Mouse (Mus musculus) small intestine, adult 2 months (tissue): ENCODE results near the gene Rsph14. TPM values are rescaled to one million over a fixed set of nuclear protein-coding genes. Genes with fewer than 3 reads are reported as not detected.

Experiments used
- H3K27ac ChIP-seq: fragments of 200-500 bp; 2 replicates; pipeline ENCODE4 v1.5.1; 2012; ENCODE audit warnings: low read depth, low read length, control low read depth, inconsistent platforms; ENCODE audit not compliant: insufficient read depth
- H3K27me3 ChIP-seq: fragments of 200-500 bp; 2 replicates; pipeline ENCODE4 v1.6.1; 2012; ENCODE audit warnings: mild to moderate bottlenecking, moderate library complexity, low read length, inconsistent platforms; ENCODE audit not compliant: control insufficient read depth, insufficient read depth
- H3K36me3 ChIP-seq: fragments of 200-500 bp; 2 replicates; pipeline ENCODE4 v1.6.1; 2012; ENCODE audit warnings: mild to moderate bottlenecking, low read length, control low read depth, inconsistent platforms; ENCODE audit not compliant: control insufficient read depth, insufficient read depth
- H3K4me1 ChIP-seq: fragments of 200-500 bp; 2 replicates; pipeline ENCODE4 v1.6.1; 2012; ENCODE audit warnings: low read length, inconsistent platforms, mixed read lengths; ENCODE audit not compliant: control insufficient read depth, insufficient read depth, insufficient read length
- H3K4me3 ChIP-seq: fragments of 200-500 bp; 2 replicates; pipeline ENCODE4 v1.5.1; 2012; ENCODE audit warnings: low read depth, mild to moderate bottlenecking, control low read depth, inconsistent platforms, low read length, moderate library complexity
- CTCF ChIP-seq: fragments of 200-500 bp; IDR thresholded peaks from 2 replicates; pipeline ENCODE4 v1.5.1; 2012; ENCODE audit warnings: low read depth, mild to moderate bottlenecking, control low read depth, inconsistent platforms, low read length, moderate library complexity, mixed read lengths; ENCODE audit not compliant: insufficient replicate concordance, insufficient read length; ENCODE audit errors: extremely low read depth
- POLR2A ChIP-seq: fragments of 200-500 bp; IDR thresholded peaks from 2 replicates; pipeline ENCODE4 v1.6.1; 2012; ENCODE audit warnings: low read depth, mild to moderate bottlenecking, control low read depth, inconsistent platforms, low read length, moderate library complexity
- WGBS: fragments of 180-500 bp; shearing (Covaris S2); methylation state at CpG from one replicate; pipeline ENCODE4 v1.1.7; 2018; 5-methylcytosine and 5-hydroxymethylcytosine counted together
- polyA plus RNA-seq: library from polyadenylated mRNA; depleted of rRNA; stranded (reverse); fragments of >200 nt; gene quantifications from 2 replicates; pipeline ENCODE4 v1.2.3, GENCODE M21; 2012

Rsph14 gene
- polyA plus RNA-seq, 1 experiment: not detected

- Histone ChIP-seq H3K4me1 (no peaks in the 10 kb centered on the region), H3K36me3 (no peaks in the 10 kb centered on the region), H3K27me3 (no peaks in the 10 kb centered on the region), H3K27ac (no peak overlapping the region), H3K4me3 (no peak overlapping the region)
- TF ChIP-seq POLR2A (no peak), CTCF (no peak)
- WGBS: 43% methylated on average over 7 of the region's 7 CpGs
Measured at GRCm38 (mm10) chr10:74975626-74976025, 56.8 kb downstream of the Rsph14 start.

- Histone ChIP-seq H3K27me3 (no peaks in the 10 kb centered on the region), H3K36me3 (no peaks in the 10 kb centered on the region), H3K4me3 (no peak overlapping the region), H3K4me1 (no peaks in the 10 kb centered on the region), H3K27ac (no peak overlapping the region)
- TF ChIP-seq CTCF: no peak
- no peak for TF ChIP-seq POLR2A
- 83% methylated on average over 6 of the region's 6 CpGs for WGBS
Measured at GRCm38 (mm10) chr10:74973026-74973425, 59.4 kb downstream of the Rsph14 start.

- Histone ChIP-seq H3K27me3 (0 out of 2 replicates have a peak, but pooled peaks cover 5% of the 10 kb centered on the region), H3K36me3 (no peaks in the 10 kb centered on the region), H3K4me1 (0 out of 2 replicates have a peak, but pooled peaks cover 2% of the 10 kb centered on the region), H3K4me3 (no peak overlapping the region), H3K27ac (no peak overlapping the region)
- WGBS: 80% methylated on average over 2 of the region's 2 CpGs
- TF ChIP-seq POLR2A (no peak), CTCF (no peak)
Measured at GRCm38 (mm10) chr10:74969266-74969665, 63.1 kb downstream of the Rsph14 start.

GRCm38 (mm10) chr10:74967651-74968267, 64.6 kb downstream of the Rsph14 start:
- TF ChIP-seq CTCF: no peak
- no peak for TF ChIP-seq POLR2A
- Histone ChIP-seq H3K27me3 (0 out of 2 replicates have a peak, but pooled peaks cover 5% of the 10 kb centered on the region), H3K36me3 (no peaks in the 10 kb centered on the region), H3K4me3 (peak overlapping the region; percentile 63), H3K4me1 (0 out of 2 replicates have a peak, but pooled peaks cover 2% of the 10 kb centered on the region), H3K27ac (no peak overlapping the region)
- WGBS: 16% methylated on average over 25 of the region's 25 CpGs

- whole genome bisulfite sequencing: under 1% methylated on average over 82 of the region's 83 CpGs
Measured at GRCm38 (mm10) chr10:74966850-74967451, 65.4 kb downstream of the Rsph14 start, which contains the start of gene Gnaz. Gene Gnaz, plus strand, starts transcription at chr10:74967177.

GRCm38 (mm10) chr10:74964380-74964779, 68.0 kb downstream of the Rsph14 start:
- Histone ChIP-seq H3K4me1 (0 out of 2 replicates have a peak, but pooled peaks cover 2% of the 10 kb centered on the region), H3K36me3 (no peaks in the 10 kb centered on the region), H3K27me3 (0 out of 2 replicates have a peak, but pooled peaks cover 5% of the 10 kb centered on the region), H3K27ac (no peak overlapping the region), H3K4me3 (no peak overlapping the region)
- WGBS: 72% methylated on average over 1 of the region's 1 CpGs
- no peak for TF ChIP-seq POLR2A
- no peak for TF ChIP-seq CTCF

More at GRCm38 (mm10) chr10:74966850-74967451, 65.4 kb downstream of the Rsph14 start, which contains the start of gene Gnaz:
- 0 out of 2 replicates have a peak, but pooled peaks cover 5% of the 10 kb centered on the region for H3K27me3 ChIP-seq
- TF ChIP-seq POLR2A (no peak), CTCF (peak; percentile 29; the same call in 1 of the 2 replicates)
- no peaks in the 10 kb centered on the region for H3K36me3 ChIP-seq
- H3K4me1 ChIP-seq: 0 out of 2 replicates have a peak, but pooled peaks cover 2% of the 10 kb centered on the region
- H3K4me3 ChIP-seq: peak within 1 kb of the TSS; percentile 63
- H3K27ac ChIP-seq: no peak within 1 kb of the TSS

GRCm38 (mm10) chr10:74952830-74953443, 79.4 kb downstream of the Rsph14 start:
- no peak for TF ChIP-seq CTCF
- TF ChIP-seq POLR2A: no peak
- Histone ChIP-seq H3K4me1 (peaks cover 3% of the 10 kb centered on the region; the same call in 1 of the 2 replicates), H3K4me3 (no peak overlapping the region), H3K36me3 (no peaks in the 10 kb centered on the region), H3K27ac (no peak overlapping the region), H3K27me3 (no peaks in the 10 kb centered on the region)
- 17% methylated on average over 9 of the region's 9 CpGs for WGBS
